Mouse (Mus musculus): ENCODE results near the gene Trpm2. TPM values are rescaled to one million over a fixed set of nuclear protein-coding genes. Genes with fewer than 3 reads are reported as not detected.
"Not testable (repeated sequence)": the region's sequence is repeated elsewhere in the genome, so short reads cannot be mapped to it uniquely, and the experiment has no call there.

Trpm2 gene
- polyA plus RNA-seq, 1 experiment from 2014 or later = 0.19 TPM

- WGBS = 75% methylated on average over 2 of the region's 2 CpGs
- no peak overlapping the region for H3K4me3 ChIP-seq
- H3K27me3 ChIP-seq (replicated peaks) = peaks cover 25% of the 10 kb centered on the region
Measured at GRCm38 (mm10) chr10:77962725-77963124, 7.6 kb downstream of the Trpm2 start.

DNA sequence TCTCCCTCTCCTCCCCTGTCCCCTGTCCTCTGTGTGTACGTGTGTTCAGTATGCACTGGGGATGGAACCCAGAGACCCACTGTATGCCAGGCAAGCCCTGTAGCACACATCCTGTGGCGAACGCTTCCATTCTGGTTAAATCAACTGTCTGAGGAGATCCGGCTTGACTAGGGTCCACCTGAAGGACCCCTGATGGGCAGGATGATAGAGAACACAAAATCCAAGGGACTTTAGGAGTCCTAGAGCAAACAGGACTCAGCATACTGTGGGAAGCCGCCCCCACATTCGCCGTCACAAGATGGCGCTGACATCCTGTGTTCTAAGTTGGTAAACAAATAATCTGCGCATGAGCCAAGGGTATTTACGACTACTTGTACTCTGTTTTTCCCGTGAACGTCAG, 19.9 kb downstream of the Trpm2 start:
- not testable (repeated sequence) for H3K4me2 ChIP-seq; H3K9ac ChIP-seq; H3K27ac ChIP-seq (ENCODE audit: poor library complexity, severe bottlenecking); H3K36me3 ChIP-seq; H3K4me3 ChIP-seq; ATAC-seq (ENCODE audit: insufficient number of reproducible peaks, low FRiP score); H3K4me1 ChIP-seq (replicated peaks); H3K27me3 ChIP-seq (replicated peaks)
- WGBS = 82% methylated on average over 10 of the region's 12 CpGs
- H3K9me3 ChIP-seq (replicated peaks) = peaks cover 14% of the 10 kb centered on the region

More at GRCm38 (mm10) chr10:77962725-77963124, 7.6 kb downstream of the Trpm2 start:
- Histone ChIP-seq H3K27ac (ENCODE audit: poor library complexity, severe bottlenecking) (no peak overlapping the region), H3K9me3 (replicated peaks) (no peaks in the 10 kb centered on the region), H3K36me3 (no peaks in the 10 kb centered on the region), H3K9ac (no peak overlapping the region), H3K4me2 (no peak overlapping the region), H3K4me1 (replicated peaks) (no peaks in the 10 kb centered on the region)
- no peak for ATAC-seq (ENCODE audit: insufficient number of reproducible peaks, low FRiP score)

DNA sequence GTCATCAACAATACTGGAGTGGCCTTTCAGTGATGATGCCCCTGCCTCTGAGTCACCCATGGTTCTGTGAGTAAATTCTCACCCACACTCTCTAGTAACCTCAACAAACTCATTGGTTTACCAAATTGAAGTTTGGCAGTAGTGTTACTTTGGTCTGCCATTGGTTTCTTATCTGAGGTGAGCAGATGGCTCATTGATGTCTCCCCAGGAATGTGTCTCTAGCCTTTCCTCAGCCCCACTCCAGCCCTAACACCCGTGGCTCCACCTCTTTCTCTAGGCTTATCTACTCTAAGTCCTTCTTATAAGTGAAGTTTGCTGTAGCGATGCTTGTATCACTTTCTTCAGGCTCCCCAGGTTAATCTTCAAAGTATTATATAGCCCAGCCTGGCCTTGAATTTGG, 30.7 kb downstream of the Trpm2 start:
- 42% methylated on average over 2 of the region's 2 CpGs for whole genome bisulfite sequencing
- no peaks in the 10 kb centered on the region for H3K36me3 ChIP-seq
- H3K27ac ChIP-seq (ENCODE audit: poor library complexity, severe bottlenecking) = no peak overlapping the region
- H3K4me3 ChIP-seq = no peak overlapping the region
- no peaks in the 10 kb centered on the region for H3K27me3 ChIP-seq (replicated peaks)
- ATAC-seq (ENCODE audit: insufficient number of reproducible peaks, low FRiP score) = no peak
- H3K9ac ChIP-seq = no peak overlapping the region
- no peak overlapping the region for H3K4me2 ChIP-seq
- no peaks in the 10 kb centered on the region for H3K9me3 ChIP-seq (replicated peaks)
- no peaks in the 10 kb centered on the region for H3K4me1 ChIP-seq (replicated peaks)

GRCm38 (mm10) chr10:77927375-77927774, 43.0 kb downstream of the Trpm2 start:
- 80% methylated on average over 10 of the region's 10 CpGs for WGBS
- no peak overlapping the region for H3K9ac ChIP-seq
- no peak overlapping the region for H3K27ac ChIP-seq (ENCODE audit: poor library complexity, severe bottlenecking)

GRCm38 (mm10) chr10:77926140-77926539, 44.2 kb downstream of the Trpm2 start:
- H3K4me1 ChIP-seq (replicated peaks) = no peaks in the 10 kb centered on the region
- H3K4me3 ChIP-seq = no peak overlapping the region
- no peaks in the 10 kb centered on the region for H3K36me3 ChIP-seq
- no peaks in the 10 kb centered on the region for H3K9me3 ChIP-seq (replicated peaks)
- ATAC-seq (ENCODE audit: insufficient number of reproducible peaks, low FRiP score) = no peak
- H3K4me2 ChIP-seq = no peak overlapping the region
- H3K27ac ChIP-seq (ENCODE audit: poor library complexity, severe bottlenecking) = no peak overlapping the region
- H3K27me3 ChIP-seq (replicated peaks) = peaks cover 3% of the 10 kb centered on the region
- 39% methylated on average over 7 of the region's 7 CpGs for WGBS
- H3K9ac ChIP-seq = no peak overlapping the region

More at GRCm38 (mm10) chr10:77927375-77927774, 43.0 kb downstream of the Trpm2 start:
- H3K4me1 ChIP-seq (replicated peaks) = no peaks in the 10 kb centered on the region
- ATAC-seq (ENCODE audit: insufficient number of reproducible peaks, low FRiP score) = no peak
- no peaks in the 10 kb centered on the region for H3K9me3 ChIP-seq (replicated peaks)
- H3K4me3 ChIP-seq = no peak overlapping the region
- peaks cover 3% of the 10 kb centered on the region for H3K27me3 ChIP-seq (replicated peaks)
- H3K4me2 ChIP-seq = no peak overlapping the region
- H3K36me3 ChIP-seq = no peaks in the 10 kb centered on the region

DNA sequence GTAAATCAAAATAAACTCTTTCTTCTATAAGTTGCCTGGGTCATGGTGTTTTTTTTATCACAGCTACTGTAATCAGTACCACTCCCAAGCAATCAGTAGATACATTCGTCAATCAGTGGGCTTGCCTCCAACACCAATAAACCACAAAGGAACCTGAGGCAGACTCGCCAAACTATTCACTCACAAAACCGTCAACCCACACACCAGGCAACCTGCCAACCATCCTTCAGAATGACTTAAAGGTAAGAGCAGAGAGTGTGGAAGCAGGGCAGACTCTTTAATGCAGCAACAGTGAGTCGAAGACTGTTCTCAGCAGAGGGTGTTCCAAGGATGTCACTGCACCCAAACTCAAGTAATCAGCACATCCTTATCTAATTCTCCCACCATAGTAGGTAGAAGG, 47.7 kb downstream of the Trpm2 start:
- H3K27ac ChIP-seq (ENCODE audit: poor library complexity, severe bottlenecking) = no peak overlapping the region
- H3K4me3 ChIP-seq = no peak overlapping the region
- H3K9ac ChIP-seq = no peak overlapping the region
- H3K9me3 ChIP-seq (replicated peaks) = no peaks in the 10 kb centered on the region
- H3K36me3 ChIP-seq = no peaks in the 10 kb centered on the region
- H3K4me2 ChIP-seq = no peak overlapping the region
- ATAC-seq (ENCODE audit: insufficient number of reproducible peaks, low FRiP score) = no peak
- peaks cover 8% of the 10 kb centered on the region for H3K27me3 ChIP-seq (replicated peaks)
- 66% methylated on average over 4 of the region's 4 CpGs for WGBS
- H3K4me1 ChIP-seq (replicated peaks) = no peaks in the 10 kb centered on the region

DNA sequence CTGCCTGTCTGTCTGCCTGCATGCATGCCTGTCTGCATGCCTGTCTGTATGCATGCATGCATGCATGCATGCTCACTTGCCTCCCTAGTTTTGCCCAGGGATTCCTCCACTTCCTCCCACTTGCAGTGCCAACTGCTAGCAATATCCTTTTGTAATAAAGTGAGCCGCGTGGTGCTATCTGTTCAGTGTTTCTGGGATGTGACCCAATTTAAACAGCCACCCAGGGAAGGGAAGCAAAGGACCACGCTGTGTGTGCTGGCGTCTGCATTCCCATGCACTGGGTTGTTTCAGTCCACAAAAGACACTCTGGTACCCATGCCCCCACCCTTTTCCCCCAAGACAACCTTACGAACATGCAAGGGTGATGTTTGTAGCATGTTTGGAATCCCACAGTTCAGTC, 49.4 kb downstream of the Trpm2 start:
- ATAC-seq (ENCODE audit: insufficient number of reproducible peaks, low FRiP score) = no peak
- H3K27me3 ChIP-seq (replicated peaks) = peaks cover 8% of the 10 kb centered on the region
- H3K9ac ChIP-seq = no peak overlapping the region
- WGBS = 58% methylated on average over 5 of the region's 5 CpGs
- H3K27ac ChIP-seq (ENCODE audit: poor library complexity, severe bottlenecking) = no peak overlapping the region
- no peak overlapping the region for H3K4me3 ChIP-seq
- no peaks in the 10 kb centered on the region for H3K9me3 ChIP-seq (replicated peaks)
- H3K4me2 ChIP-seq = no peak overlapping the region
- H3K4me1 ChIP-seq (replicated peaks) = no peaks in the 10 kb centered on the region
- no peaks in the 10 kb centered on the region for H3K36me3 ChIP-seq

DNA sequence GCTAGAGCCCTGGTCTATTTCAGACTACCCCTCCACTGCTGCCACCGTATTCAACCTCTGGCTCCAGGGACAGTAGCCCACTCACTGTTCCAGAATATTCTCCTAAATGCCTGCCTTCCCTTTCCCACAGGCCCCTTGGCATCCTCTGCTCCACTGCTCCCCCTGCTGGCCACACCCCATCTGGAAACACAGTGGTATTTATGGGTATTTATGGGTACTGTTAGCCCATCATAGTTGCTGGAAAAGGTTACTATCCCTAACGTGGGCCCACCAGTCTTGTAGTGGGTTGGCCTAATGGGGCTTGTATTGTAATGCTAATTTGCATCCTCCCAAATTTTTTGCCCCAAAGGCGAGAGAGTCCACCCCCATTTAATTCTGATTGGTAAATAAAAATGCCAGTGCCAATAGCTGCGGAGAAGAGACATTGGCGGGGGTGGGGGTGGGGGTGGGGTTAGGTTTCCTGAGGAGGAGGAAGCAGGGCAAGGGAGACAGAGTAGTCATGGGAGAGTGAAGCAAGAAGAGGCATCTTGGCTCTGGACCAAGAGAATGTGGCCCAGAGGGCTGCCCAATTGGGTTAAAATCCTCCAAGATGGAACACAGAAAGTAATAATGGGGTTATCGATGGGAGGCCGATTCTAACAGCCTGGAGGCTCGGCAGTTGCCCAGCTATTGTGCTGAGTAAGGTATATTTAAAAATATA, 53.6 kb downstream of the Trpm2 start:
- no peak overlapping the region for H3K9ac ChIP-seq
- 62% methylated on average over 8 of the region's 8 CpGs for WGBS

GRCm38 (mm10) chr10:77913292-77913691, 57.1 kb downstream of the Trpm2 start:
- Histone ChIP-seq H3K4me1 (replicated peaks) (peaks cover 17% of the 10 kb centered on the region), H3K27me3 (replicated peaks) (no peaks in the 10 kb centered on the region), H3K4me2 (no peak overlapping the region), H3K36me3 (no peaks in the 10 kb centered on the region), H3K4me3 (no peak overlapping the region), H3K9me3 (replicated peaks) (no peaks in the 10 kb centered on the region), H3K9ac (no peak overlapping the region), H3K27ac (ENCODE audit: poor library complexity, severe bottlenecking) (peak overlapping the region; percentile 44; the same call in 1 of the 2 replicates)
- ATAC-seq (ENCODE audit: insufficient number of reproducible peaks, low FRiP score) = no peak
- 65% methylated on average over 4 of the region's 4 CpGs for WGBS

More for the DNA sequence above, 53.6 kb downstream of the Trpm2 start:
- Histone ChIP-seq H3K27ac (ENCODE audit: poor library complexity, severe bottlenecking) (no peak overlapping the region), H3K4me2 (no peak overlapping the region), H3K9me3 (replicated peaks) (no peaks in the 10 kb centered on the region), H3K27me3 (replicated peaks) (0 out of 2 replicates have a peak, but pooled peaks cover 4% of the 10 kb centered on the region), H3K4me3 (no peak overlapping the region), H3K4me1 (replicated peaks) (peaks cover 17% of the 10 kb centered on the region), H3K36me3 (no peaks in the 10 kb centered on the region)
- no peak for ATAC-seq (ENCODE audit: insufficient number of reproducible peaks, low FRiP score)

DNA sequence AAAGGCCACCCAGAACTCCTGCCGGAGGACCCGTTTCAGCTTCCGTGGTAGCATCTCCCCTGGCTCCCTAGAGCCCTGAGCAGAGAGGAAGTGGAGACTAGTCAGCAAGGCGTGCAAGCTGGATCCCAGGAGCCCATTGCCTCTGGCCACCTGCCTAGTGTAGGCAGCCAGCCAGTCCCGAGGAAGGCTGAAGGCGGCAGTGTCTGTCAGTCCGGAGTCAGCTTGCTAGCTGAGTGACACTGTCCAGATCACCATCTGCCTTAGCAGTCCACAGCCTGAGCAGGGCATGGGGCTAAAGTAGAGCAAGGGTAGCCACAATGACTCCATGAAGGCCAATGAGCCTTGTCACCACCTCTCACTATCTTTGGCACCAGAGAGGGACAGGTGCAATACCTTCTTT, 57.8 kb downstream of the Trpm2 start:
- Histone ChIP-seq H3K4me3 (no peak overlapping the region), H3K9me3 (replicated peaks) (no peaks in the 10 kb centered on the region), H3K27me3 (replicated peaks) (no peaks in the 10 kb centered on the region), H3K9ac (no peak overlapping the region), H3K36me3 (no peaks in the 10 kb centered on the region), H3K4me1 (replicated peaks) (peaks cover 17% of the 10 kb centered on the region), H3K27ac (ENCODE audit: poor library complexity, severe bottlenecking) (peak overlapping the region; percentile 44; the same call in 1 of the 2 replicates), H3K4me2 (peak overlapping the region; percentile 10; the same call in 1 of the 2 replicates)
- peak; percentile 61 for ATAC-seq (ENCODE audit: insufficient number of reproducible peaks, low FRiP score)
- WGBS = 29% methylated on average over 7 of the region's 7 CpGs

GRCm38 (mm10) chr10:77902894-77903715, 67.3 kb downstream of the Trpm2 start:
- Histone ChIP-seq H3K27me3 (replicated peaks) (peaks cover 23% of the 10 kb centered on the region), H3K9ac (peak overlapping the region; percentile 58; the same call in 1 of the 2 replicates), H3K4me2 (peak overlapping the region; percentile 69), H3K4me1 (replicated peaks) (peaks cover 13% of the 10 kb centered on the region), H3K9me3 (replicated peaks) (peaks cover 4% of the 10 kb centered on the region; the same call in 1 of the 2 replicates), H3K36me3 (no peaks in the 10 kb centered on the region), H3K4me3 (peak overlapping the region; percentile 64), H3K27ac (ENCODE audit: poor library complexity, severe bottlenecking) (no peak overlapping the region)
- ATAC-seq (ENCODE audit: insufficient number of reproducible peaks, low FRiP score) = peak; percentile 70
- WGBS = 7% methylated on average over 35 of the region's 35 CpGs
